Mouse (Mus musculus) heart, adult 2 months (tissue): Measurements from ENCODE around the gene Btbd3.

Experiments used
- CTCF ChIP-seq: fragments of 200-600 bp; IDR thresholded peaks from 2 replicates; pipeline ENCODE4 v1.8.1; 2022; ENCODE audit warnings: antibody characterized with exemption, mild to moderate bottlenecking, moderate library complexity
- POLR2A ChIP-seq: fragments of 200-500 bp; IDR thresholded peaks from 2 replicates; pipeline ENCODE4 v1.6.1; 2011; ENCODE audit warnings: mild to moderate bottlenecking, low read depth, low read length, control low read depth; ENCODE audit not compliant: insufficient read depth

GRCm38 (mm10) chr2:138242452-138242851, 13.9 kb upstream of the Btbd3 start:
- TF ChIP-seq CTCF (no peak), POLR2A (no peak)
